15 mouse cellular contexts compared by ENCODE assay signal in the genomic region with DNA sequence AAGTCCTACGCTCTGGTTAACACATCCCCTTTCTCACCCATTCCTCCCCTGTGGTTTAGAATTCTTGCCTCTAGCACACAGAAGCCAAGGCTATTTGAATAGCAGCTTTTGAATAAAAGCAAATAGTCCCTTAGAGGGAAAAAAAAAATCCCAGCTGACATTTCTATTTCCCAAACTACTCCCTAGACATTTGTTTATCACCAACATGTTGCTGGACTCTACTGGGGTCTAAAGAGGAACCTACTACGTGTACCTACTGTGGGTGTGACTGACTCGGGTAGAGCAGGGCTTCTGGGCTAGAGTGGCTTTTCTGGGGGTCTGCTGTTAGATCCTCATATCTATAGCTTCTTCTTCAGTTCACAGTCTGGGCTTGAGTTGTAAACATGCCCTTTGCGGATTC. TPM values are rescaled to one million over a fixed set of nuclear protein-coding genes. Genes with fewer than 3 reads are reported as not detected.
DNase-seq lines count a peak whose midpoint lies in the region; ATAC-seq and TF ChIP-seq lines count a peak whose summit lies in the region.
"Had no signal": no experiment of that assay in that cellular context is flagged by ENCODE, and none has a peak within 500 bp of the region (broad histone marks: within the 10 kb centered on the region; RNA-seq: fewer than 3 reads in every experiment).

No protein-coding gene starts in this region.

- DNase-seq in heart, adult 2 months = no peak
- DNase-seq in heart, postnatal 10 days = no peak
- no peak for DNase-seq in intestine, embryonic 14.5 days (ENCODE audit: low spot score)
- no peak for DNase-seq in lung, postnatal 0 days (ENCODE audit: low spot score)
- no peak for DNase-seq in lung, postnatal 10 days
- DNase-seq in left cerebral cortex, postnatal 10 days (ENCODE audit: extremely low spot score in 1 of 2, low spot score in 2 of 2) = no peak
- DNase-seq: cerebellum, adult 9-10 months; kidney, adult 8-10 months had no signal

- no peak for TF ChIP-seq EP300 in heart, adult 2 months (IDR thresholded peaks at IDR 0.05; ENCODE audit: insufficient read depth, low read depth, low read length)
- TF ChIP-seq EP300 in lung, postnatal 0 days (IDR thresholded peaks at IDR 0.05) = no peak

- no peak for ATAC-seq in intestine, embryonic 14.5 days (replicated peaks; ENCODE audit: low FRiP score, low TSS enrichment, low read depth)
- no peak for ATAC-seq in intestine, postnatal 0 days
- no peak for ATAC-seq in lung, postnatal 0 days
- no peak for ATAC-seq in neural tube, embryonic 15.5 days (ENCODE audit: low FRiP score)
- ATAC-seq: Patski had no signal

- H3K79me2 ChIP-seq in heart, adult 2 months (replicated peaks; ENCODE audit: control insufficient read depth, insufficient read depth, low read length) = no peaks in the 10 kb centered on the region

- no peak overlapping the region for H3K27ac ChIP-seq in heart, adult 2 months
- H3K27ac ChIP-seq in intestine, embryonic 14.5 days (ENCODE audit: low read depth) = no peak overlapping the region
- no peak overlapping the region for H3K27ac ChIP-seq in intestine, postnatal 0 days (ENCODE audit: low read depth, low read length)
- no peak overlapping the region for H3K27ac ChIP-seq in lung, postnatal 0 days (ENCODE audit: low read length)
- no peak overlapping the region for H3K27ac ChIP-seq in neural tube, embryonic 15.5 days (replicated peaks)
- H3K27ac ChIP-seq: embryonic facial prominence, embryonic 15.5 days; layer of hippocampus, adult 2 months had no signal

- no peak for TF ChIP-seq CTCF in heart, adult 2 months (IDR thresholded peaks at IDR 0.05)
- TF ChIP-seq CTCF in intestine, postnatal 0 days (IDR thresholded peaks at IDR 0.05; ENCODE audit: low read depth) = no peak
- TF ChIP-seq CTCF in lung, postnatal 0 days (IDR thresholded peaks at IDR 0.05) = no peak

- H3K27me3 ChIP-seq in heart, adult 2 months (ENCODE audit: control insufficient read depth, insufficient read depth, low read length) = no peaks in the 10 kb centered on the region
- no peaks in the 10 kb centered on the region for H3K27me3 ChIP-seq in intestine, embryonic 14.5 days (replicated peaks; ENCODE audit: control insufficient read depth, insufficient read depth, low read length)
- H3K27me3 ChIP-seq in intestine, postnatal 0 days (replicated peaks; ENCODE audit: control insufficient read depth, insufficient read depth, low read length) = no peaks in the 10 kb centered on the region
- H3K27me3 ChIP-seq in lung, postnatal 0 days (replicated peaks; ENCODE audit: insufficient read depth, low read length) = no peaks in the 10 kb centered on the region
- H3K27me3 ChIP-seq in neural tube, embryonic 15.5 days (replicated peaks) = no peaks in the 10 kb centered on the region
- H3K27me3 ChIP-seq: embryonic facial prominence, embryonic 15.5 days; Patski had no signal

- no peaks in the 10 kb centered on the region for H3K9me3 ChIP-seq in intestine, embryonic 14.5 days (ENCODE audit: control insufficient read depth, low read length)
- H3K9me3 ChIP-seq in intestine, postnatal 0 days (ENCODE audit: control insufficient read depth) = no peaks in the 10 kb centered on the region
- H3K9me3 ChIP-seq in lung, postnatal 0 days (ENCODE audit: low read length) = no peaks in the 10 kb centered on the region
- no peaks in the 10 kb centered on the region for H3K9me3 ChIP-seq in neural tube, embryonic 15.5 days (replicated peaks)
- H3K9me3 ChIP-seq: embryonic facial prominence, embryonic 15.5 days; megakaryocyte, embryonic 14.5 days had no signal

- peak overlapping the region; percentile 34 for H3K4me2 ChIP-seq in intestine, embryonic 14.5 days (ENCODE audit: low read length)
- no peak overlapping the region for H3K4me2 ChIP-seq in intestine, postnatal 0 days (replicated peaks; ENCODE audit: low read depth)
- 0 out of 2 replicates have a peak overlapping the region, but pooled peaks have one; percentile 22 for H3K4me2 ChIP-seq in lung, postnatal 0 days (replicated peaks; ENCODE audit: low read depth, low read length)
- H3K4me2 ChIP-seq in neural tube, embryonic 15.5 days = peak overlapping the region; percentile 32
- H3K4me2 ChIP-seq: embryonic facial prominence, embryonic 15.5 days had no signal

- peak overlapping the region; percentile 14 for H3K9ac ChIP-seq in heart, adult 2 months (ENCODE audit: low read depth, low read length)
- no peak overlapping the region for H3K9ac ChIP-seq in intestine, embryonic 14.5 days (ENCODE audit: low read length)
- H3K9ac ChIP-seq in intestine, postnatal 0 days (ENCODE audit: low read depth, low read length) = no peak overlapping the region
- H3K9ac ChIP-seq in lung, postnatal 0 days (replicated peaks; ENCODE audit: low read depth) = no peak overlapping the region
- H3K9ac ChIP-seq in neural tube, embryonic 15.5 days (replicated peaks) = no peak overlapping the region
- H3K9ac ChIP-seq: embryonic facial prominence, embryonic 15.5 days had no signal

- H3K4me1 ChIP-seq in heart, adult 2 months (ENCODE audit: control insufficient read depth, insufficient read depth, low read length) = peaks cover 3% of the 10 kb centered on the region
- peaks cover 7% of the 10 kb centered on the region; the same call in 1 of the 2 replicates for H3K4me1 ChIP-seq in intestine, embryonic 14.5 days (replicated peaks; ENCODE audit: control insufficient read depth, insufficient read depth, low read length)
- no peaks in the 10 kb centered on the region for H3K4me1 ChIP-seq in intestine, postnatal 0 days (replicated peaks; ENCODE audit: control insufficient read depth, insufficient read depth, low read length)
- H3K4me1 ChIP-seq in lung, postnatal 0 days (ENCODE audit: insufficient read depth, low read depth, low read length) = no peaks in the 10 kb centered on the region
- H3K4me1 ChIP-seq in neural tube, embryonic 15.5 days = peaks cover 15% of the 10 kb centered on the region

- no peak for TF ChIP-seq POLR2A in heart, adult 2 months (IDR thresholded peaks at IDR 0.05; ENCODE audit: insufficient read depth, low read depth, low read length)

- 52% methylated on average over 4 of the region's 4 CpGs for WGBS in heart, adult 2 months
- WGBS in intestine, embryonic 14.5 days = 55% methylated on average over 4 of the region's 4 CpGs
- 54% methylated on average over 4 of the region's 4 CpGs for WGBS in intestine, postnatal 0 days
- WGBS in lung, postnatal 0 days = 39% methylated on average over 4 of the region's 4 CpGs
- WGBS in neural tube, embryonic 15.5 days = 59% methylated on average over 4 of the region's 4 CpGs

- no peak overlapping the region for H3K4me3 ChIP-seq in heart, adult 2 months
- no peak overlapping the region for H3K4me3 ChIP-seq in intestine, embryonic 14.5 days (ENCODE audit: low read depth, low read length)
- no peak overlapping the region for H3K4me3 ChIP-seq in intestine, postnatal 0 days (ENCODE audit: low read depth, low read length)
- no peak overlapping the region for H3K4me3 ChIP-seq in lung, postnatal 0 days (ENCODE audit: low read depth, low read length)
- H3K4me3 ChIP-seq in neural tube, embryonic 15.5 days (replicated peaks) = no peak overlapping the region
- H3K4me3 ChIP-seq: embryonic facial prominence, embryonic 15.5 days; layer of hippocampus, adult 2 months; megakaryocyte, embryonic 14.5 days had no signal

- peaks cover 5% of the 10 kb centered on the region; the same call in 1 of the 2 replicates for H3K36me3 ChIP-seq in heart, adult 2 months (ENCODE audit: control insufficient read depth, insufficient read depth, low read length)
- H3K36me3 ChIP-seq in intestine, embryonic 14.5 days (ENCODE audit: control insufficient read depth, insufficient read depth, low read length) = no peaks in the 10 kb centered on the region
- no peaks in the 10 kb centered on the region for H3K36me3 ChIP-seq in intestine, postnatal 0 days (ENCODE audit: control insufficient read depth, insufficient read depth)
- no peaks in the 10 kb centered on the region for H3K36me3 ChIP-seq in lung, postnatal 0 days (ENCODE audit: insufficient read depth, low read length)
- H3K36me3 ChIP-seq in neural tube, embryonic 15.5 days = no peaks in the 10 kb centered on the region
- H3K36me3 ChIP-seq: embryonic facial prominence, embryonic 15.5 days had no signal

- intact Hi-C loops in heart, adult 2 months (cut with DNase I) = no loop called here
- intact Hi-C loops in heart, postnatal 10 days (cut with DNase I) = loop anchor here (5.0 kb wide), 1 partner anchor 35 kb away; no protein-coding TSS in a partner anchor
- intact Hi-C loops in left cerebral cortex, postnatal 10 days (cut with DNase I) = no loop called here

RNA-seq across cellular contexts. Expression of a gene that starts 31.9 kb away (rescaled TPM):
- 10 to 100 TPM; 47.2 to 52.4 TPM for total RNA-seq in heart, adult 2 months (2021)
- polyA plus RNA-seq in heart, adult 2 months (2012; rRNA removed) = 32.3 and 65.7 TPM in 2 replicates
- 10 to 100 TPM; 46.4 to 48.2 TPM for total RNA-seq in heart, postnatal 10 days (2021)
- polyA plus RNA-seq in intestine, embryonic 14.5 days (2014; fragmentation: Nextera tagmentation; extraction: Ambion mirVana) = 0.07 TPM in 1 of 2 replicates, not detected in the other
- 0.07 and 0.13 TPM in 2 replicates for polyA plus RNA-seq in intestine, postnatal 0 days (2015; fragmentation: Nextera tagmentation; extraction: Ambion mirVana)
- 0.63 and 0.86 TPM in 2 replicates for polyA plus RNA-seq in lung, postnatal 0 days (2015; fragmentation: Nextera tagmentation; extraction: Ambion mirVana)
- 0.19 and 0.22 TPM in 2 replicates for polyA plus RNA-seq in neural tube, embryonic 15.5 days (2015; fragmentation: Nextera tagmentation; extraction: Ambion mirVana)
- 1 to 10 TPM; 1.6 to 1.7 TPM for total RNA-seq in left cerebral cortex, postnatal 10 days (2021)
- total RNA-seq: gastrocnemius, adult 8-10 months had no signal
- polyA plus RNA-seq: Patski had no signal

Comparison
In these comparisons a context has a peak if more than half of its experiments do, and no peak if none do; other contexts are left out.
1. RNA of a gene that starts 31.9 kb away (polyA plus RNA-seq): 32.3 to 65.7 TPM in heart, adult 2 months; 0.63 to 0.86 TPM in lung, postnatal 0 days, 0.19 to 0.22 TPM in neural tube, embryonic 15.5 days, 0.07 TPM in intestine, embryonic 14.5 days and 0.07 to 0.13 TPM in intestine, postnatal 0 days; every median in the first group is over 10 times any median in the second.